Mouse (Mus musculus): ENCODE measurements around the gene Dync1li1. TPM values are rescaled to one million over a fixed set of nuclear protein-coding genes. Genes with fewer than 3 reads are reported as not detected.
"Not testable (repeated sequence)": the region's sequence is repeated elsewhere in the genome, so short reads cannot be mapped to it uniquely, and the experiment has no call there.

Gene Dync1li1
- total RNA-seq, 2 experiments from 2014 or later = 110 to 118 TPM

DNA sequence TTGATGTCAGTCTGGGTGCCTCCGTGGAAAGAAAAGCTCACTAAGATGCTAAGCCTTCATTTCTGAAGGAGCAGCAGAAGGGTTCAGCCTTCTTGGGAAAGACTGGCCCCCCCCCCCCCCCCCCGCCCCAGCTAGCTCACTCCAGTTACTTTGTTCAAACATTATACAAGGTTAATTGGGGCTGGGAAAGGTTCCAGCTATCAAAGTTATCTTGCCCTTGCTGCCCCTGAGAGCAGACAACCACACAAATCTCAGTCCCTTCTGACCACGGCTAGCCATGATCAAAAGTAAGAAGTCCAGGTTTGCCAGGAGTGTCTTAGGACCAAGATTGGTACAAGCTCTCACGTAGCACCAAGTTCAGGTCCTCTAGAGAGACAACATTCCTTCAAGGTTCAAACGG, 19.6 kb upstream of the Dync1li1 start:
- intact Hi-C loops (cut with DNase I) = no loop called here
- no peak for DNase-seq (ENCODE audit: extremely low spot score in 1 of 2, low spot score in 2 of 2)

DNA sequence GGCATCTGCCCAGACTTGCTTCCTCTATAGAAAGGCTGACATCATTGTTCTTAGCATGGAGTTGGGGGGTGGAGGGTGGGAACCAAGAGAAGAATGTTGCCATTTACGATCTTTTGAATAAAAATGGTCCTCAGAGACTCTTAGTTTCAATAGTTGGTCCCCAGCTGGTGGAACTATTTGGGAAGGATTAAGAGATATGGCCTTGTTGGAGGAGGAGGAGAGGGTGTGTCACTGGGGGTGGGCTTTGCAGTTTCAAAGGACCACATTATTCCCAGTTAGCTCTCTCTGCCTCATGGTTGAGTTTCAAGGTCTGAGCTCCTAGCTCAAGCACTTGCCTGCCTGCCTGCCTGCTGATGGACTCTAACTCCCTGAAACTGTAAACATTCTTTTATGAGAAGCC, 16.6 kb upstream of the Dync1li1 start:
- intact Hi-C loops (cut with DNase I) = no loop called here
- no peak for DNase-seq (ENCODE audit: extremely low spot score in 1 of 2, low spot score in 2 of 2)

DNA sequence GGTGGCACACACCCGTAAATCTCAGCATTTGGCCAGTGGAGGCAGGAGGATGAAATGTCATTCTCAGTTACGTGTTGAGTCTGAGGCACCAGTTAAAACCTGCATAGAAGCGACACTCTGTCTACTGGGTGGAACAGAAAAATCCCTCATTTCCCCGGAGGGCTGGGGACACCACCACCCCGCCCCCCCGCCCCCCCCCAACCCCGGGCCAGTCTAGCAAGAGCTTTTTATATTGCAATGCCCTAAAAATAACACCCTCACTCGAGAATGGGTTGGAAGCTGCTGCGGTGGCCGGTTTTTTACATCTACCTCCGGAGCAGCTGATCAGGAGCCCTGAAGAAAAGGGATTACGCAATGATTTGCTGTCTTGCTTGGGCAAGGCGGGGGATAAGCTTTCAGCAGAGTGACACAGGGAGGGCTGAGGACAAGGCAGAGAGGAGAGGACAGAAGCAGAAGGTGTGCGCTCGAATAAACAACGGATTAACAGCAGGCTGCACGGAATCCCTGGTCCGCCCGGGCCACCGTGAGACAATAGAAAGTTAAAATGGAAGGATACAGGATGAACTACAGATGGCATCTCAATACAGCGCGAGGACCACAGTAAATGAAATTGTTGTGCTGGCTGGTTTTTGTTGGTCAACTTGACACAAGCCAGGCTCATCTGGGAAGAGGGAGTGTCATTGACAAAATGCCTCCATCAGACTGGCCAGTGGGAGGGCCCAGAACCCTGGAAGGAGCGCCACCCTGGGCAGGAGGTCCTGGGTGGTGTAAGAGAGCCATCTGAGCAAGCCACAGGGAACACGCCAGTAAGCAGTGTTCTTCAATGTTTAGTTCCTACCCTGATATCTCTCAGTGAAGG, 15.7 kb upstream of the Dync1li1 start:
- intact Hi-C loops (cut with DNase I) = no loop called here
- peak in 1 of 2 experiments; percentile 33 for DNase-seq (ENCODE audit: extremely low spot score in 1 of 2, low spot score in 2 of 2)

DNA sequence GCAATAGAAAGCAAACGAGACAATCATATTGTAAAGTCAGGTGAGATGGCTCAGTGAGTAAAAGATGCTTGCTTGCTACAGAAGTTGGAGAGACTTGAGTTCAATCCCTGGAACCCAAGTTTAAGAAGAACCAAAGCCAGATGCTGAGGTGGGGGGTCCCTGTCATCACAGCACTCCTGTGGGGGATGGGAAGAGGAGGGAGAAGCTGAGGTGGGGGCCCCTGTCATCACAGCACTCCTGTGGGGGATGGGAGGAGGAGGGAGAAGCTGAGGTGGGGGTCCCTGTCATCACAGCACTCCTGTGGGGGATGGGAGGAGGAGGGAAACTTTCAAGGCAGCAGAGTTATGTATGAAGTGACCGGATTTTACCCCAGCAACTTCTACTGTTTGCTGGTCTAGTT, 15.0 kb upstream of the Dync1li1 start:
- peak in 1 of 2 experiments; percentile 36 for DNase-seq (ENCODE audit: extremely low spot score in 1 of 2, low spot score in 2 of 2)
- intact Hi-C loops (cut with DNase I) = no loop called here

DNA sequence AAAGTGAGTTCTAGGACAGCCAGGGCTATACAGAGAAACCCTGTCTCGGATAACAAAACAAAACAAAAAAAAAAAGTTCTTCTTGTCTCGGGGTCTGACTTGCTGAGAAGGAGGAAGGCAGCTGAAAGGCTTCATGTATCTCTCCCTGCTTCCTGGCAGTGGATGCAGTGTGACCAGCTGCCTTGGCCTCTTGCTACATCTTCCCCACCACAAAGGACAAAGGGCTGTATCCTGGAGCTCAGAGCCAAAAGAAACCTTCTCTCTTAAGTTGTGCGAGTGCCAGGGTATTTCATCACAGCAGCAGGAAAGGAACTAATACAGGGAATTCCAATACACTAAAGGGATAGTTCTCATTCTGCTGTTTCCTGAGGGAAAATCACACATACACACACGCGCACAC, 10.0 kb upstream of the Dync1li1 start:
- intact Hi-C loops (cut with DNase I) = no loop called here
- no peak for DNase-seq (ENCODE audit: extremely low spot score in 1 of 2, low spot score in 2 of 2)

DNA sequence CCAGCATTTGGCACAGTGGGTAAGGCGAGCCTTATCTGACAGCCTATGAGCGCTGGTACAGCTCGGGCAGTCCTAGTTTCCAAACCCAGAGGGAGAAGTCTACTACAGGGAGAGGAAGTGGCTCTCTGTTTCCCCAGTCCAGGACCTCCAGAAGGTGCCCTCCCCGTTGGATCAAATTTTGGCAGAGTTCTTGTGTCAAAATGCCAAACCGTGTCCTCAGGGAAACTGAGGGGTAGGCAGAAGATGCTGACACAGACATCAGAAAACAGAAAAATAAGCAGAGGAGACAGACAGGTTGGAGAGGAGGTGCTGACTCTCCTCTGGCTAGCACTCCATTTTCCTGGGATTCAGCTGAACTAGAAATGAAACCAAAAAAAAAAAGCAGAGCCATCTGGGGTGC, 8.6 kb upstream of the Dync1li1 start:
- intact Hi-C loops (cut with DNase I) = no loop called here
- no peak for DNase-seq (ENCODE audit: extremely low spot score in 1 of 2, low spot score in 2 of 2)

DNA sequence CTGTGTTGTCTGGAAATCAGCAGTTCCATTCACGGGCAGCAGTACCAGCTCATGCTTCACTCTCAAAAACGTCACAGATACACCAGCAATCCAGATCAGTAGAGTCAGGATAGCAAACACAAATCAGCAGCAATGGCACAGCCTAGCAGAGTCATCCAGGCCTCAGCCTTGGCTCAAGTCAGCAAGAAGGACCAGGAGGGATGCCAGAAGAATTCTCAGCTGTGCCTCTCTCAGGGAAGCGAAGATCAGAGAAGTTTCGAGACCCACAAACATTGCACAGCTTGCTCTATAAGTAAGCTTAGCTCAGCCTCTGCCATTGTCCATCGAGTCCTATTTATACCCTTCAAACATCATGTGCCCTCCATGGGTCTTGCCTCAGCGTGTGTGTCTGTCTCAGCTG, 8.1 kb upstream of the Dync1li1 start:
- DNase-seq (ENCODE audit: extremely low spot score in 1 of 2, low spot score in 2 of 2) = no peak
- intact Hi-C loops (cut with DNase I) = no loop called here

DNA sequence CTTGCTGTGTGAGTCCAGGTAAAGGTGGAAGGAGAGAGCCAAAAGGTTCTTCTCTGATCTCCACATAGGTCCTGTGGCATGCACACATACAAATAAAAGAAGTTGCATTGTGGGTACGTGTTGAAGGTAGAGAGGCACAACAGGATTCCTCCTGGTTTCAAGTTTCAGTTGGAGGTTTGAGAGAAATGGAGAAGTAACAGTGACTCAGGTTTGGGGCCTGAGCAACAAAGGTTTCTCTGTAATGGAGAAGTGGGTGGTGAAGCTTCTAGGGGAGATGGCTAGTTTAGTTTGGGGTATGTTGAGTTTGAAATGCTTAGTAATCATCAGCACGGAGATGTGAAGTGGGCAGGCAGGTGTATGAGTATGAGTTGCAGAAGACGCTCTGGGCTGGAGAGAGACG, 6.4 kb upstream of the Dync1li1 start:
- intact Hi-C loops (cut with DNase I) = no loop called here
- no peak for DNase-seq (ENCODE audit: extremely low spot score in 1 of 2, low spot score in 2 of 2)

DNA sequence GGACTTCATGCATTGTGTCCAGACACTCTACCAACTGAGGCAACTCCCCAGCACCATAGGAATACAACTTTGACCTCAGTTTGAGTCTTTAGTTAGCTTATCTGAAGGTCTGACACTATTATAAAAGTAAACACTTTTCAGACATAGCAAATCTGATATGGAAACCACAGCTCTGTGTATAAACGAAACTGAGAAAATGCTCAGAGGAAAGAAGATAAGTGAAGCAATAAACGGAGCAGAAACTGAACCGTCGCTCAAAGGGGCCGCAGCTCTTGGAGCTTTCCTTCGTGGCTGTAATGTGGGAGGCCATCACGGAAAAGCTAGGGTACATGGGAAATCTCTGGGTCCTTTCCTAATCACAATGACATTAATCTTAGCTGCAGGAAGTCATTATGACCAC, 2.3 kb upstream of the Dync1li1 start:
- DNase-seq (ENCODE audit: extremely low spot score in 1 of 2, low spot score in 2 of 2) = no peak
- intact Hi-C loops (cut with DNase I) = loop anchor here (5.0 kb wide), 1 partner anchor 39 kb away; no protein-coding TSS in a partner anchor

DNA sequence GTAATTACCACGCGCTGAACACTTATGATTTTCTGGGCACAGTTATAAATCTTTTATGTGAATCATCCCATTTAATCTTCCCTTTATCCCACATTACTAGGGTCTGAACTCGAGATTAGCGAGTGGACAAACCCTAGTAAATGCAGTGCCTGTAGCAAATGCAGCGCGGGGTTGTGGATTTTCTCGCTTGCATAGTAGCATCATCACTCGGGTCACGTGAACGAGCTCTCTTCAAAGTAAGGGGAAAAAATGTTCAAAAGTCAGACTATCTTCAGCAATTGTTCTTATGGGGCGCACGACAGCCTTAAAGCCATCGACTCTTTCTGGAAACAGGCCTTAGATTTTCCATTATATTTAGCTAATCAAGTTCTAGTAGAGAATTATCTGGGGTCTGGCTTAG, 951 bp upstream of the Dync1li1 start:
- DNase-seq (ENCODE audit: extremely low spot score in 1 of 2, low spot score in 2 of 2) = no peak
- intact Hi-C loops (cut with DNase I) = loop anchor here (5.0 kb wide), 1 partner anchor 40 kb away; no protein-coding TSS in a partner anchor

DNA sequence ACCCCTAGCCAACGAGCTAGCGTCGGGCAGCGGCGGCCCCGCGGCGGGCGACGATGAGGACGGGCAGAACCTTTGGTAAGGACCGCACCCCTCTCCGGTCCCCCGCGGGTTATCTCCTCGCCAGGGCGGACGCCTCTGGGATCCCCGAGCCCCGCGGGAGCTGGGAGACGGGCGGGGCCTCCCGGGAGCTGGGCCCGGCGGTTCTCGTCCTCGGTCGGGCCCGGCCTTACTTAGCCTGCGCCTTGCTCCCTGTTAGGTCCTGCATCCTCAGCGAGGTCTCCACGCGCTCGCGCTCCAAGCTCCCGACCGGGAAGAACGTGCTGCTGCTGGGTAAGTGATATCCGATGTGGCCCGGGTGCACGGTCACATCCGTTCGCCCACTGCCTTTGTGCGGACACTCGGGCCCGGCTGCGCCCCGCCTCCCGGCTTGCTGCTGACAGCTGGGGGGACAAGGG, 390 bp downstream of the Dync1li1 start:
- intact Hi-C loops (cut with DNase I) = loop anchor here (5.0 kb wide), 1 partner anchor 42 kb away; no protein-coding TSS in a partner anchor
- peak in 1 of 2 experiments; percentile 68 for DNase-seq (ENCODE audit: extremely low spot score in 1 of 2, low spot score in 2 of 2)

DNA sequence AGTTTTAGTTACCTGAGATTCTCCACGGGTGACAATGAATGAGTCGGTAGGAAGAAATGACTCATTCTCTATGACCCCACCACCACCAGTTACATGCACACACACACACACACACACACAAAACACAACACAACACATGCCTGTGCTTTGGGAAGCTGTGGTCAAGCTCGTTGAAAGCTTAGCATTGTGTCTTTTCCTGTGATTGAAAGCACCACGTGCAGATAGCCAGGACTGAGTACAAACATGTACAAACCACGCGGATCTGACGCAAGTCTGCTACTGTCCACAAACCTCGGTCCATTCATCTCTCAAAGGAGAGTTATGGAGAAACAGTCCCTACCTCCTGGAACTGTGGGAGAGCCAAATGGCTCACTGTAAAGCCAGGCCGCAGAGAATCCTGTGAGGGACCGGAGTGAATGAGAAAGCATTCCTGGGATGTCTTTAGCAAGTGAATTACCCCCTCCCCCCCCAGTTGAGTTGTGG, 1.6 kb downstream of the Dync1li1 start:
- intact Hi-C loops (cut with DNase I) = no loop called here
- DNase-seq (ENCODE audit: extremely low spot score in 1 of 2, low spot score in 2 of 2) = no peak

DNA sequence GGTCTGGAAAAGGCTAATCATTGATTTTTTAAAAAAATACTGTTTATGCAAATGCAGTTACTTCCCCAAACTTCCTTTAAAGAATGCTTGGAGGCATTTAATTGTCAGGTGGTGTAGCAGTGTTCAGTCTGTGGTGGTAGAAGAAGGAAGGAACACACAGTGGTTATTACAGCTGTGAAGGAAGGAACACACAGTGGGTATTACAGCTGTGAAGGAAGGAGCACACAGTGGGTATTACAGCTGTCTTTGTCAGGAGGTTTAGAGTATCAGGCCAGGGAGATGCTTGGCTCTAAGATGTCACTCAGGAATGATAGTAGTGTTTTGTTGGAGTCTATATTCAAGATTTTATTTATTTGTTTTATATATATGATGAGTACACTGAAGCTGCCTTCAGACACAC, 2.5 kb downstream of the Dync1li1 start:
- intact Hi-C loops (cut with DNase I) = no loop called here
- DNase-seq (ENCODE audit: extremely low spot score in 1 of 2, low spot score in 2 of 2) = no peak

DNA sequence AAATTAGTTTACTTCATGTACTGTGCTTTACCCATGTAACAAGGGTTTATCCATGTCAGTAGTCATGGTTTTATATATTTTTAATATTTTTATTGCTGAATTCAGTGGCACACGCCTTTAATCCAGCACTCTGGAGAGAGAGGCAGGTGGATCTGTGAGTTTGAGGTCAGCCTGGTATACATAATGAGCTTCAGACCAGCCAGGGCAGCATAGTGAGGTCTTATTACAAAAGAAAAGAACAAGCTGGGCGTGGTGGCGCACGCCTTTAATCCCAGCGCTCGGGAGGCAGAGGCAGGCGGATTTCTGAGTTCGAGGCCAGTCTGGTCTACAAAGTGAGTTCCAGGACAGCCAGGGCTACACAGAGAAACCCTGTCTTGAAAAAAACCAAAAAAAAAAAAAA, 7.1 kb downstream of the Dync1li1 start:
- DNase-seq (ENCODE audit: extremely low spot score in 1 of 2, low spot score in 2 of 2) = not testable (repeated sequence)

DNA sequence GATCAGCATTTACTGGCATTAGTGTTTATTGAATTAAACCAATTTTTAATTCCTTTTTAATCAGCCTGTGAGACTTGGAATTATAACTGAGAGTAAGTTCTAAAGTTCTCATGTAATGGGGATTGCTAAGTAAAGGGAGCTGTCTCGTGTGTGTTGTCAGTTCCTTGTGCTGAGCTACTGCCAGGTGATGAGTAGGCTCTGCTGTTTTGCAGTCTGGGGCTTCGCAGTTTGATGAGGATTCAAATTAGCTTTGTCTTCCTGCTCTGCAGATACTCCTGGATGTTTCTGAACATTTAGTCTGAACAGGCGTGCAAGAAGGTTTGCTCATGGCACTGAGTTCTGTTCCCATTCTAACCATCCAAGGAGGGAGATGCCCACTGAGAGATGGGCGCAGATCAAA, 8.5 kb downstream of the Dync1li1 start:
- intact Hi-C loops (cut with DNase I) = no loop called here
- no peak for DNase-seq (ENCODE audit: extremely low spot score in 1 of 2, low spot score in 2 of 2)

More for the DNA sequence above, 7.1 kb downstream of the Dync1li1 start:
- intact Hi-C loops (cut with DNase I) = not testable (repeated sequence)

DNA sequence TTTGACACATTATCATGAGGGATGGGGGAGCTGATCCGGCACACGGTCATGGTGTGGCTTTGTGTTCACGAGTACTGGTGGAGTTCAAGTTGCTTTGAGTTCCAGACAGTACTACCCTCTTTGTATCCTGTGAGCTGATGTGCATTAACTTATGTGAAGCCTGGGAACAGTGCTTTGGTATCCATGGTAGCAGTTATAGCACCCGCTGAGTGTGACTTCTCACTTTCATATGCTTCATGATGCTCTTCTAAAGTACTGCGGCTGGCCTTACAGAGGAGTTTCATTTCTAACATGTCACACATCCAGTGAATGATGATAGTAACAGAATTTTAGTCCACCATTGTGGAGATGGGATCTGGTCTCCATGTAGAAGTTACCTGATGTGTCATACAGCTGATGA, 9.3 kb downstream of the Dync1li1 start:
- intact Hi-C loops (cut with DNase I) = no loop called here
- no peak for DNase-seq (ENCODE audit: extremely low spot score in 1 of 2, low spot score in 2 of 2)

DNA sequence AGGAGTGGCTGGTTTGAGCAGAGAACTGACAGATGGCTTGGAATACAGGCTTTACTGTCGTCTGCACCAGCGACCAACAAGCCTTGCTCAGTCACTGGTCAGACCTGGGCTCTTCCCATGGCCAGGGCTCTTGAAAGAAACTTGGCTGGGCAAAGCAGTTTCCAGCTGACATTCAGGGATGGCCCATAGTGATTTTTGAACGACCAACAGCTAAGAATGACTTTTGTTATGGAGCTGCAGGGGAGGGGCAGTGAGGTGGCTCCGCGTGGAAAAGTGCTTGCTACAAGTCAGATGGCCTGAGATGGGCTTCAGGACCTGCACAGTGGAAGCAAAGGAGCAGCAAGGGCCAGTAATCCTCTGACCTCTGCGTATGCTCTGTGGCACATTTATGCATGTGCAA, 10.7 kb downstream of the Dync1li1 start:
- intact Hi-C loops (cut with DNase I) = no loop called here
- DNase-seq (ENCODE audit: extremely low spot score in 1 of 2, low spot score in 2 of 2) = no peak

DNA sequence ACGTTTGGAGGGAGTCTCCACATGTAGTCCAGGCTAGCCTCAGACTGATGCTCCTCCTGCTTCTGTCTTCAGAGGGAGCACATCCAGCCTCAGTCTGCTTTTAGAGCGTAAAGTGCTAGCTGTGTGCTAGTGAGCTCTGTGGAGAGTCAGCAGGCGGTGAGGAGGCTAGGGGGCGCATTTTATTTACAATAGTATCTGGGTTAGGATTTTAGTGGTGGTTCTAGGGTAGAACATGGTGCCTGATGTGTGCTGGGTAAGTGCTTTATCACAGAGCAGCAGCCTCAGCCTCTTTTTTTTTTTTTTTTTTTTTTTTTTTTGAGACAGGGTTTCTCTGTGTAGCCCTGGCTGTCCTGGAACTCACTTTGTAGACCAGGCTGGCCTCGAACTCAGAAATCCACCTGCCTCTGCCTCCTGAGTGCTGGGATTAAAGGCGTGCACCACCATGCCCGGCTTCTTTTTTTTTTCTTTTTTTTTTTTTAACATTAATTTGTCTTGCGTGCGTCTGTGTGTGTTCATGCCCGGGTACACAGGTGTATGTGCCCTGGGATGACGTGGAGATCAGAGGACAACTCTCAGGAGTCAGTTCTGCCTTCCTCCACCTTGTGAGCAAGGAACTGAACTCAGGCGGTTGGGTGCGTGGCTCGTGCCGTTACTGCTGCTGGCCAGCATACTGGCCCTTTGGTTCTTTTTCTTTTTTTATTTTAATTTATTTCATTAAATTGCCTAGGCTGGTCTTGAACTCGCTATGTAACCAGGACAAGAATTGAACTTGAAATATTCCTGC, 11.5 kb downstream of the Dync1li1 start:
- intact Hi-C loops (cut with DNase I) = no loop called here
- DNase-seq (ENCODE audit: extremely low spot score in 1 of 2, low spot score in 2 of 2) = no peak

DNA sequence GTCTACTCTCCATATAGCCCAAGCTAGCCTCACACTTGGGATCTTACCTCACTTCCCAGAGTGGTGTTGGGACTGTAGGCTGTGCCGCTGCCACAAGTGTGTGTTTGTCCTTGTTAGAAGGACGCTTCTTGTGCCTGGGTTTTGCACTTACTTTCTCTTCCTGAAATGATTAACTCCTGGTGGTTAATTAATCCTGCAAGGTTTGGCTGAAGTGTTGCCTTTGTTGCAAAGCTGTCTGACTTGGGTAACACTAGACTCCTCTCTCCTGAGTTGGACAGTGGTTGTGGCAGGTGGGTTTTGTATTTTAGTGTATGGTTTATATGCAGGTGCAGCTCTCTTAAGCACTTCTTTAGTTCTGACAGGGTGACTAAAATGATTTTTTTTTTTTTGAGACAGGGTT, 12.4 kb downstream of the Dync1li1 start:
- intact Hi-C loops (cut with DNase I) = no loop called here
- no peak for DNase-seq (ENCODE audit: extremely low spot score in 1 of 2, low spot score in 2 of 2)

DNA sequence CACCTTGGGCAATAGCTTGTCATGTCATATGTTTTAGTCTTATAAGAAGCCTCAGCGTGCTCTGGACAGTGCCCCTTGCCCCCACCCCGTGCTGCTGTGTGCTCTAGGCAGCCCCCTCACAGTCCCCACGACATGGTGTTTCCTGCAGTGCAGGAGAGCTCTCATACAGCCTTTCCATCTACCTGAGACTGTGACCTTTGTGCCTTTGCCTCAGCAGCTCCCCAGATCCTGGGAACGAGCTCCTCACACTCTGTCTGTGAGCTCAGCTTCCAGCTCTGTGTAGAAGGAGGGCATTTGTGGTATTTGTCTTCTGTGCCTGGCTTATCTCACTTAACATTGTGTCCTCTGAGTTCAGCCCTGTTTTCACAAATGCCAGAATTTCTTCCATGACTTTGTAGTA, 13.3 kb downstream of the Dync1li1 start:
- no peak for DNase-seq (ENCODE audit: extremely low spot score in 1 of 2, low spot score in 2 of 2)
- intact Hi-C loops (cut with DNase I) = no loop called here

Measured in left cerebral cortex, postnatal 10 days (tissue).